Mouse (Mus musculus): ENCODE measurements around the gene Lta.

The Lta gene

GRCm38 (mm10) chr17:35185639-35186611 lies 19.2 kb downstream of the Lta start:
- no peak for DNase-seq (ENCODE audit: low spot score)

DNA sequence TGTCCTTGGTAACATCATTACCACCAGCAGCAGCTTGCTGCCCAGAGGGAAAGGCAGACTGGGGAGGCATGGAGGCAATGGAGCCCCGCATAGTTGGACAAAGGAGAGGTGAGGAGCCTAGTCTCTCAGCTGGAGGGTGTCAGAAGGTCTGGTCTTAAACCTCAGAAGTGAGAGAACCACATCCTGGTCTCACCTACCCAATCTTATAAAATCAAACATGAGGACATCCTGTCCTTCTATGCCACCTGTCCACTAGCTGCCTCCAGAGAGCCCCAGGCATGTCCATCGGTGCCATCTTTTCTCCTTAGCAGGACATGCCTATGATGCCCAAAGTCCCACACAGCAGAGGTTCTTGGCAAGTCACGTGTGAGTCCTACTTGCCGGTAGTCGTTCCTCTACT lies 25.1 kb downstream of the Lta start:
- no peak for DNase-seq (ENCODE audit: low spot score)

GRCm38 (mm10) chr17:35178528-35178927 lies 26.6 kb downstream of the Lta start:
- DNase-seq (ENCODE audit: low spot score) = no peak

GRCm38 (mm10) chr17:35175968-35176367 lies 29.2 kb downstream of the Lta start, which contains the start of gene Aif1:
Gene Aif1, minus strand, starts transcription at chr17:35176068.
- DNase-seq (ENCODE audit: low spot score) = no peak

DNA sequence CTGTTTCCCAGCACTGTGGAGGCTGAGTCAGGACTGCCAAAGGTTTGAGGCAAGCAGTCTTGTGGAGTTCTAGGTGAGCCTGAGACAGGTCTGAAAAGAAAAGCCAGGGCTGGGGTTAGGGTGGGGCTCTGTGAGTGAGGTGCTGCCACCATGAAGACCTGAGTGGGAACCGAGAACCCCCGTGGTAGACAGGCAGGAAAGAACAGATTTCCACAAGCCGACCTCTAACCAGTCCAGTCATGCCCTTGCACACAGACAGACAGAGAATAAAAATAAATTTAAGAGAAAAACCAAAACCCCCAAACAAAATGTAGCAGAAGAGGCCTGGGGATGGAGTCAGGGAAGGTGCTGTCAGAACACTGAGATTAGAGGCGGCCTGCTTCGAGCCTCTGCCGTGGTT lies 29.8 kb downstream of the Lta start:
- no peak for DNase-seq (ENCODE audit: low spot score)

DNA sequence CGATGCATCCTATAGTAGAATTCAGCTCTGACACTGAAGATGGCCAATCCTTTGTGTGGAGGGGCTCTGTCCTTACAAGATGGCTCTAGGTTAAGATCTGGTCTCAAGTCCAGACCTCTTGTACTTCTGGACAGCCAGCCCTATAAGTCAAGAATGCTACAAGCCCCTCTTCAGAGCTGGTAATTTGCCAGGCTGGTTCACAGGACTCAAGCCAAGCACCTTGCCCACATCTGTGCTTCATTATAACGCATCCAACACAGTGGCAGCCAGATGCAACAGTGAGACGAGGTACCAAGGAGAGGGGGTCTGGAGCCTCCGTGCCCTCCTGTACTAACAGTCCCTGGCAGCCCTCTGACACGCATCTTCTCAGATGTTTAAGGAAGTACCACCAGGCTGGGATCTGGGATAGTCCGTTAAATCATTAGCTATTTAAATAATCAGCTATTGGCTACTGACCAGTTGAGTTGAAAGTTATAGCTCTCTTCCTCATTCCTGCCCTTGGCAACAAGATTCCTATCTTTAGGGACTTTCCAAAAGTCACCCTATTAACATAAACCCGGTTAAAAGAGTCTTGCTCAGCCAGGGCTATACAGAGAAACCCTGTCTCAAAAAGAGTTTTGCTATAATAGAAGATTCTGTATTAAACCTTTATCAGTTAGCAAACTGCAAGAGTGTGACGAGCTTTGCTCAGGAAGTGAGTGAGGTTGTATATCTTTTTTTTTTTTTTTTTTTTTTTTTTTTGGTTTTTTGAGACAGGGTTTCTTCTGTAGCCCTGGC lies 30.8 kb downstream of the Lta start:
- DNase-seq (ENCODE audit: low spot score) = no peak

DNA sequence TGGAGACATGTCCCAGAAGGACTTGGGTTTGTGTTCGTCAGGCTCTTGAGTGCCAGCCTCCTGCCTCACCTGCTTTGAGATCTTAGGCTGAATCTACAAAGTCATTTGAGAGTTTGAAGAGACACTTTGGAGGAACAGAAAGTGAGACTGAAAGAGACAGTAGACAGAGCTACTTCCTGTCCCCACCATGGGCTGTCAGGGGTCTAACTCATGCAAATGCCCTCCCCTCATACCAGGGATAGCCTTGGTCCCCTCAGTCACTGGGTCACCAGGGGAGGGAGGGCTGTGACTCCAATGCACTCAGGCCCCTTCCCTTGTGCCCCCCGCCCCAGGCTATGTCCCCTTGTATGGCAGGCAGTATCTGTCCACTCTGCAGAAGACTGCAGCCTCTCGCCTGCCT lies 31.8 kb downstream of the Lta start:
- no peak for DNase-seq (ENCODE audit: low spot score)

DNA sequence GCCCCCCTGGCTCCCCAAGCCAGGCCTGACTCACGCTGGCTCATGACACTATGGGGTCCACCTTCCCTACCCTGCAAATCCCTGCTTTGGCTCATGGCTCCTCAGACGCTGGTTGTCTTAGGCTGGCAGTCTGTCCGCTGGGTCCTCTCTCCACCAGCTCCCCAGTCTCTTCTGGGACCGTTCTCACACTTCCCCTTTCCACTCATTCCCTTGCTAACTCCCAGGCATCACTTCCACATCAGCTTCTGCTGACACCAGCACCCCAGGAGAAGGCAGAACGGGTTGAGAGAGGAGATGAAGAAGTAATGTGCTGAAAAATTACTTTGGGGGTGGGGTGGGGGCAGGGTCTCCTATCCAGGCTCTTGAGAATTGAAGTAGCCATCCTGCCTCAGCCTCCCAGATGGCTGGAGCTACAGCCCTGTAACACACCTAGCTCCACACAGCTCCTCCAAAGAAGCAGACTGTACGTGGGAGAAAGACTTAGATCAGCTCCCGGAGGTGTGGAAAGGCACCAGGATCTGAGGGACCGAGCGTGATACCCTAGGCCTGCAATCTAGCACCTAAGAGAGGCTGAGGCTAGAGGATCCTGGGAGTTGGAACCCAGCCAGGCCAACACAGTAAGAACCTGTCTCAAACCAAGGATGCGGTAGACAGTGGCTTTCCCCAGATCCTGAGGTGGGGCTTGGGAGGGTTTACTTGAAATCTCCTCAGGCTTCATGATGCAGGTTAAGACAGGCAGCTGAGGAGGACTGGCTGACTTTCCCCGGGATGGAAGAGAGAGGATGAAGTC lies 32.5 kb downstream of the Lta start:
- DNase-seq (ENCODE audit: low spot score) = no peak

DNA sequence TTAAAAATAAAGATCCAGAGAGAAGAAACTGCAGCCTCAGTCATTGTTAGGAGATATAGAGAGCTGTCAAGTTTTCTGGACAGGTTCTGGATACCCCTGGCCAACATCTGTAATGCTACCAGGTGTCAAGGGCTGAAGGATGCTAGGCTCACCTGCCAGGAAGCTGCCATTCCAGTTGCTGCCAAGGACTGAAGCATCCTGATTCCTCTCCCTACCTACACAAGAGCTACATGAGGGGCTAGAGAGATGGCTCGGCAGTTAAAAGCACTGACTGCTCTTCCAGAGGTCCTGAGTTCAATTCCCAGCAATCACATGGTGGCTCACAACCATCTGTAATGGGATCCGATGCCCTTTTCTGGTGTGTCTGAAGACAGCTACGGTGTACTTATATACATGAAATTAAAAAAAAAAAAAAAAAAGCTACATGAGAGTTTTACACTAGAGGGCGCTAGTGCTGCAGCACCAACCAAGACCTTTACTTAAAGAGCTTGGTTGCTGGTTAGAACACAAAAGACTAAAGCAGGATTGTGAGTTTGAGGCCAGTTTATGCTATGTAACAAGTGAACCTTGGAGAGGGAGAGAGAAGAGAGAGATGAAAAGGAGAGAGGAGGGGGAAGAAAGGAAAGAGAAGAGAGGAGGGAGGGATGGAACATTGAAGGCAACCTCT lies 36.5 kb downstream of the Lta start:
- no peak for DNase-seq (ENCODE audit: low spot score)

- no peak for DNase-seq (ENCODE audit: low spot score)
Observed at GRCm38 (mm10) chr17:35167794-35168193, 37.4 kb downstream of the Lta start.

GRCm38 (mm10) chr17:35166352-35167035 lies 38.7 kb downstream of the Lta start:
- DNase-seq (ENCODE audit: low spot score) = no peak

GRCm38 (mm10) chr17:35165451-35166155 lies 39.5 kb downstream of the Lta start:
- DNase-seq (ENCODE audit: low spot score) = no peak

DNA sequence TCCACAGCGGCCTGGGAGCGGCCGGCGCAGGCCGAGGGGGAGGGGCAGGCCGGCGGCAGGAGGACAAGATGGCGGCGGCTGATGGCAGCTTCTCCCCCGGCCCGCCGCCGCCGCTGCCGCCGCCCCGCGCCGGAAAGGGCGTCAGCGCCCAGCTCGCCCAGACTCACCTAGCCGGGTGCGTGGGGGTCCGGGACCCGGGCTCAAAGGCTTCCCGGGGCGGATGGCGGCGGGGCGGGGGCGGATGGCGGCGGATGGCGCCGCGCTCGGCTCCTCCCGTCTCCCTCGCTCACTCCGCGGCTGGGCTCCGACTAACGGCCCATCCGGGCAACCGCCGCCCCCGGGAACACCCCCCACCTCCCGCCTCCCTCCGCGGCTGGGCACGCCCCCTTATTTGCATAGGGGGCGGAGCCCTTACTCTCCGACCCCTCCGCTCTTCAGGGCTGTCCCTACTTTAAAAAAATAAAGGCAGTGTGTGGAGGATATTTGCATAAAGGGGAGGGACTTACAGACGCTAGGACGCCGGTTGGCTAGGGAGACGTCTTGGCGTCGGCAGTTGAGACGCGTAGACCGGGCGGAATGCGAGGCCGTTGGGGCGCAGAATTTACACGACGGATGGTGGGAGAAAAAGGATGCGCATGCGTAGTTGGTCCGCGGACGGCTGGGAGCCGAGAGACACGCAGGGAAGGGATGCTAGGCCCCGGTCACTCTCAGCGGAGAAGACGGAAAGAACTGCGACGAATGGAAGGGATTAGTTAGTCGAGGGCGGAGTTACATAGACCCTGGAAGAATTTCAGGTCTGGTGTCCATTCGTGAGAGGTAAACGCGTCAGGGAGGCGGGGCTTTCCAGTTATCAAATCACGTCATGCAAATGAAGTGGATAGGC lies 40.3 kb downstream of the Lta start, which contains the start of gene Prrc2a:
TSS of gene Prrc2a (minus strand) at position 330 of the 883 bp plus-strand sequence.
- peak; percentile 98 for DNase-seq (ENCODE audit: low spot score)

DNA sequence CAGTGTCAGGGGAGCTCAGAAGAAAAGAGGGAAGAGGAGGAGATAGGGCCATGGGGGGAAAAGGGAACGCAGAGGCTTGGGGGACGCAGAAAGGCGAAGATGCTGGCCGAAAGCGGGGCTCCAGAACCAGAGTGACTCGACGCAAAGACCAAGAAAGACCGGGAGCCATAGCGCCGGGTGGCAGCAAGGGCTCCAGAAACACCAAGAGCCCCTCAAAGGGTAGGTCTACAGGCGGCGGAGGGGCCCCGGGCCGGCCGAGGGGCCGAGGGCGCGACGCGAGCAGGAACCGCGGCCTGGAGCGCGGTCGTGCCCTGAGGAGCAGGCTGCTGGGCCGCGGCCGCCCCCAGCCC lies 41.0 kb downstream of the Lta start:
- no peak for DNase-seq (ENCODE audit: low spot score)

- DNase-seq (ENCODE audit: low spot score) = no peak
Observed at GRCm38 (mm10) chr17:35163326-35164081, 41.6 kb downstream of the Lta start.

GRCm38 (mm10) chr17:35162730-35163129 lies 42.4 kb downstream of the Lta start:
- DNase-seq (ENCODE audit: low spot score) = no peak

GRCm38 (mm10) chr17:35162121-35162520 lies 43.0 kb downstream of the Lta start:
- no peak for DNase-seq (ENCODE audit: low spot score)

DNA sequence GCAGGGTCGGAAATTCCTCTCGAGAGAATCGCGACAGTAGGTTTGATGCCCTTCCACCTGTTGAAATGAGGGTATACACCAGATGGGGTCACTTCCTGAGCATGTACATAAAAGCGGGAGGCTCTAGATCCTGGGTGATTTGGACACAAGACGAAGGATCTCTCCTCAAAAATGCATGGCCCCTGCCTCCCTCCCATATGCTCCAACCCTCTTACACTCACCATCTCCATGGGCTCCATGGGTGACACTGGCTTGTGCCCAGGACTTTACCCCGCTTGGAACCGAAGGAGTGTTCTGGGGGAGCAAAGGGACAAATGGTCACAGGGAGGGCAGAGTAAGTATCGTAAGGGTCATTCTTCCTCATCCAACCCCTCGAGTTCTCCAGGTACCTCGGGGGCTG lies 43.7 kb downstream of the Lta start:
- no peak for DNase-seq (ENCODE audit: low spot score)

GRCm38 (mm10) chr17:35159638-35160037 lies 45.5 kb downstream of the Lta start:
- no peak for DNase-seq (ENCODE audit: low spot score)

Measured in ovary, adult 18-20 months (tissue).